ENCODE assay signal across 12 mouse cellular contexts in the genomic region with DNA sequence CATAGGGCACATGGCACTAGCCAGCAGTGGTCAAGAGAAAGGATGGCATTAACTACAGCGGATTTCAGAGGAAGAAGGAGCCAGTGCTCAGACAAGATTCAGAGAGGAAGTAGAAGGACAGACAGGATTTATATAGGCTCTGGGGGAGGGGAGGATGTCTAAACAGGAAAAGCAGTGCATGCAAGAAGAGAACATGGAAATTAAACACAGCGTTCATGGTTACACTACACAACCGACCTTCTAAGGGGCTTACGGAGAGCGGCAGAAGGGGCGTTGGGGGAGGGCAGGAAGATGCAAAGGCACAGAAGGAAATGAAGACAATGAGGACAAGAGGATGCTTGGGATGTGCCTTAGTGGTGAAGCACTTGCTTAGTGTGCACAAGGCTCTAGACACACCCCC.
DNase-seq lines count a peak whose midpoint lies in the region; ATAC-seq lines count a peak whose summit lies in the region.
"Had no signal": no experiment of that assay in that cellular context is flagged by ENCODE, and none has a peak within 500 bp of the region (broad histone marks: within the 10 kb centered on the region; RNA-seq: fewer than 3 reads in every experiment).

No protein-coding gene starts in this region.

- no peaks in the 10 kb centered on the region for H3K9me3 ChIP-seq in midbrain, embryonic 16.5 days (replicated peaks; ENCODE audit: control insufficient read depth, low read length, poor library complexity, severe bottlenecking)
- no peaks in the 10 kb centered on the region for H3K9me3 ChIP-seq in midbrain, embryonic 11.5 days (ENCODE audit: control insufficient read depth, low read length)

- no peak for ATAC-seq in midbrain, embryonic 16.5 days
- no peak for ATAC-seq in midbrain, embryonic 11.5 days (ENCODE audit: low FRiP score)

- no peak overlapping the region for H3K4me3 ChIP-seq in midbrain, embryonic 16.5 days (ENCODE audit: low read depth, low read length)
- H3K4me3 ChIP-seq in midbrain, embryonic 11.5 days (ENCODE audit: low read depth, low read length) = no peak overlapping the region
- H3K4me3 ChIP-seq: erythroblast, embryonic 14.5 days; hindbrain, embryonic 12.5 days had no signal

- DNase-seq in kidney, adult 9 months = peak; percentile 5
- DNase-seq in kidney, adult 11 months = no peak
- DNase-seq in midbrain, embryonic 11.5 days (ENCODE audit: low spot score, missing footprints) = no peak
- DNase-seq in kidney, postnatal 10 days = peak; percentile 13
- DNase-seq in naive thymus-derived CD4-positive, alpha-beta T cell, adult 2 months (ENCODE audit: low read depth) = peak; percentile 2
- no peak for DNase-seq in natural killer cell, adult 2 months (ENCODE audit: low spot score in 2 of 2)
- DNase-seq in layer of hippocampus, postnatal 36 days = no peak
- DNase-seq: cerebellum, adult 9-10 months had no signal

- no peak overlapping the region for H3K9ac ChIP-seq in midbrain, embryonic 16.5 days (ENCODE audit: low read depth, low read length)
- H3K9ac ChIP-seq in midbrain, embryonic 11.5 days (ENCODE audit: low read length) = no peak overlapping the region
- H3K9ac ChIP-seq: hindbrain, embryonic 12.5 days had no signal

- peak overlapping the region; percentile 34; the same call in 1 of the 2 replicates for H3K27ac ChIP-seq in midbrain, embryonic 16.5 days (ENCODE audit: low read length)
- H3K27ac ChIP-seq in midbrain, embryonic 11.5 days (ENCODE audit: low read depth, low read length) = no peak overlapping the region
- H3K27ac ChIP-seq: hindbrain, embryonic 12.5 days; macrophage had no signal

- peaks cover 9% of the 10 kb centered on the region for H3K4me1 ChIP-seq in midbrain, embryonic 16.5 days (ENCODE audit: control insufficient read depth, insufficient read depth, low read length)
- peaks cover 9% of the 10 kb centered on the region; the same call in 1 of the 2 replicates for H3K4me1 ChIP-seq in midbrain, embryonic 11.5 days (ENCODE audit: control insufficient read depth, insufficient read depth, low read length)

- no peaks in the 10 kb centered on the region for H3K36me3 ChIP-seq in midbrain, embryonic 16.5 days (ENCODE audit: control insufficient read depth, insufficient read depth, low read length)
- no peaks in the 10 kb centered on the region for H3K36me3 ChIP-seq in midbrain, embryonic 11.5 days (ENCODE audit: control insufficient read depth, insufficient read depth, low read length)
- H3K36me3 ChIP-seq: hindbrain, embryonic 12.5 days had no signal

- H3K27me3 ChIP-seq in midbrain, embryonic 16.5 days (ENCODE audit: control insufficient read depth, insufficient read depth, low read depth, low read length) = no peaks in the 10 kb centered on the region
- no peaks in the 10 kb centered on the region for H3K27me3 ChIP-seq in midbrain, embryonic 11.5 days (ENCODE audit: control insufficient read depth, insufficient read depth, low read length)
- H3K27me3 ChIP-seq: hindbrain, embryonic 12.5 days had no signal

- H3K4me2 ChIP-seq in midbrain, embryonic 16.5 days (ENCODE audit: low read length) = no peak overlapping the region
- no peak overlapping the region for H3K4me2 ChIP-seq in midbrain, embryonic 11.5 days
- H3K4me2 ChIP-seq: hindbrain, embryonic 12.5 days had no signal

- 61% methylated on average over 6 of the region's 6 CpGs for WGBS in midbrain, embryonic 16.5 days
- 69% methylated on average over 6 of the region's 6 CpGs for WGBS in midbrain, embryonic 11.5 days

Comparison
In these comparisons a context has a peak if more than half of its experiments do, and no peak if none do; other contexts are left out.
1. DNase-seq: peak in kidney, adult 9 months (single experiment), kidney, postnatal 10 days (single experiment) and naive thymus-derived CD4-positive, alpha-beta T cell, adult 2 months (single experiment); none in kidney, adult 11 months (single experiment), midbrain, embryonic 11.5 days (single experiment), natural killer cell, adult 2 months (0 of 2) and layer of hippocampus, postnatal 36 days (0 of 2).